Comparison of ENCODE assay signal across 8 mouse cellular contexts in genomic region chr12:117196721-117197425, GRCm38 (mm10).
DNase-seq lines count a peak whose midpoint lies in the region.

No protein-coding gene starts in this region.

- H3K27ac ChIP-seq in limb, embryonic 10.5 days, result no peak overlapping the region

- peak; percentile 14 for DNase-seq in lung, postnatal 36 days
- DNase-seq in lung, postnatal 4 days, result no peak
- DNase-seq in frontal cortex, postnatal 36 days (ENCODE audit: low spot score in 2 of 2), result peak; percentile 69 to 84
- peak; percentile 50 for DNase-seq in limb, embryonic 10.5 days (ENCODE audit: low spot score)
- peak; percentile 63 for DNase-seq in right cerebral cortex, postnatal 14 days
- DNase-seq in thymus, postnatal 4 days, result no peak
- no peak for DNase-seq in cerebellum, adult 9-11 months
- DNase-seq in thymus, postnatal 10 days (ENCODE audit: low spot score in 2 of 2), result no peak

- H3K36me3 ChIP-seq in limb, embryonic 10.5 days, result no peaks in the 10 kb centered on the region

- H3K27me3 ChIP-seq in limb, embryonic 10.5 days (ENCODE audit: low read depth, poor library complexity, severe bottlenecking), result no peaks in the 10 kb centered on the region

- peaks cover 17% of the 10 kb centered on the region for H3K4me1 ChIP-seq in limb, embryonic 10.5 days

- WGBS in limb, embryonic 10.5 days, result 17% methylated on average over 12 of the region's 12 CpGs

- no peak overlapping the region for H3K4me3 ChIP-seq in limb, embryonic 10.5 days

- no peaks in the 10 kb centered on the region for H3K9me3 ChIP-seq in limb, embryonic 10.5 days (replicated peaks)

Comparison
In these comparisons a context has a peak if more than half of its experiments do, and no peak if none do; other contexts are left out.
1. DNase-seq: peak in lung, postnatal 36 days (single experiment), frontal cortex, postnatal 36 days (2 of 2), limb, embryonic 10.5 days (single experiment) and right cerebral cortex, postnatal 14 days (single experiment); none in lung, postnatal 4 days (0 of 2), thymus, postnatal 4 days (single experiment), cerebellum, adult 9-11 months (single experiment) and thymus, postnatal 10 days (0 of 2).